Mouse (Mus musculus): ENCODE measurements around the gene Arg1. TPM values are rescaled to one million over a fixed set of nuclear protein-coding genes. Genes with fewer than 3 reads are reported as not detected.

The Arg1 gene
- polyA plus RNA-seq, 1 experiment from 2014 or later, result 1.6 TPM

DNA sequence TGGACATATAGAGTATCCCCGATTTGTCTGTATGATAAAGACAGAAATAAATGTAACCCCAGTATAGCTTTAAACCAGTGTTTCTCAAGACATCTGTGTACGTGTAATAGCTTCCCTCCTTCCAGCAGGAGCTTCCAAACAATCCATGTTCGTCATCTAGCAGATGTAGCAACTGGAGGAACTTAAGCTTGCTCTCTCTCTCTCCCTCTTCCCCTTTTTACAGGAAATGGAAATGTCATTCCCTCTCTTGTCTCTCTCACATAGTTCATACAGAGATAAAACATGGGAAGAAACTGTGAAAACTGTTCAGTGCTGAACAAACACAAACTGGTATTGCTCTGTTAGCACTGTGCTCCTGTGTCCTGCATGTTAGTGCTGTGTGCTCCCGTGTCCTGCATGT lies 22.9 kb upstream of the Arg1 start:
- Histone ChIP-seq H3K9me3 (replicated peaks; ENCODE audit: low read length) (no peaks in the 10 kb centered on the region), H3K4me1 (replicated peaks; ENCODE audit: insufficient read depth, low read length) (no peaks in the 10 kb centered on the region), H3K9ac (ENCODE audit: low read depth, low read length) (no peak overlapping the region), H3K4me3 (replicated peaks; ENCODE audit: low read depth, low read length) (no peak overlapping the region), H3K4me2 (ENCODE audit: low read length) (no peak overlapping the region), H3K27me3 (ENCODE audit: insufficient read depth, low read length) (no peaks in the 10 kb centered on the region), H3K27ac (no peak overlapping the region), H3K36me3 (ENCODE audit: insufficient read depth, low read length) (no peaks in the 10 kb centered on the region)
- ATAC-seq (replicated peaks; ENCODE audit: low FRiP score, low read depth) (no peak), DNase-seq (ENCODE audit: low spot score) (no peak)
- no peak for TF ChIP-seq CTCF (IDR thresholded peaks at IDR 0.05; ENCODE audit: low read depth)
- 75% methylated on average over 4 of the region's 4 CpGs for WGBS

DNA sequence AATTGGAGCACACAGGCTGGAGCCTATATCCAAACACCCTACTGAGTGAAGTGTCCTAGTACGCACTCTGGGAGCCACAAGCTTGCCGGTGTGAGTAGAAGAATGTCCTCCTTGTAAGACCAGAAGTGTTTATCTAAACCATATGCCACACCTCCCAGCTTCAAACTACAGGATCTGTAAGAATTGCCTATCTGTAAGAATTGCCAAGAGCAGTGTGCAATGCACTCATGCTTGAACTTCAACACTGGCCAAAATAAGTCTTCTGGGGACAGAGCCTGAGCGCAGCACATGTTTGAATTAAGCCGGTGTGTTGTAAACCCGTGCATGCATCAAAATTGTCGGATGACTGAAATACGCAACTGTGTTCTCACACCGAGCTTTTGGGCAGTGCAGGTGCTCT lies 21.0 kb upstream of the Arg1 start:
- no peak overlapping the region for H3K4me2 ChIP-seq (ENCODE audit: low read length)
- no peak for ATAC-seq (replicated peaks; ENCODE audit: low FRiP score, low read depth)
- DNase-seq (ENCODE audit: low spot score), result no peak

GRCm38 (mm10) chr10:24947871-24948270 lies 20.6 kb upstream of the Arg1 start:
- DNase-seq (ENCODE audit: low spot score) (no peak), ATAC-seq (replicated peaks; ENCODE audit: low FRiP score, low read depth) (no peak)
- Histone ChIP-seq H3K27ac (no peak overlapping the region), H3K36me3 (ENCODE audit: insufficient read depth, low read length) (no peaks in the 10 kb centered on the region), H3K4me1 (replicated peaks; ENCODE audit: insufficient read depth, low read length) (no peaks in the 10 kb centered on the region), H3K4me2 (ENCODE audit: low read length) (no peak overlapping the region), H3K4me3 (replicated peaks; ENCODE audit: low read depth, low read length) (no peak overlapping the region), H3K27me3 (ENCODE audit: insufficient read depth, low read length) (no peaks in the 10 kb centered on the region), H3K9me3 (replicated peaks; ENCODE audit: low read length) (no peaks in the 10 kb centered on the region), H3K9ac (ENCODE audit: low read depth, low read length) (no peak overlapping the region)
- TF ChIP-seq CTCF (IDR thresholded peaks at IDR 0.05; ENCODE audit: low read depth), result no peak
- WGBS, result 79% methylated on average over 3 of the region's 3 CpGs

More for the DNA sequence above, 21.0 kb upstream of the Arg1 start:
- TF ChIP-seq CTCF (IDR thresholded peaks at IDR 0.05; ENCODE audit: low read depth), result no peak
- no peaks in the 10 kb centered on the region for H3K36me3 ChIP-seq (ENCODE audit: insufficient read depth, low read length)
- H3K27ac ChIP-seq, result no peak overlapping the region
- no peak overlapping the region for H3K4me3 ChIP-seq (replicated peaks; ENCODE audit: low read depth, low read length)
- H3K27me3 ChIP-seq (ENCODE audit: insufficient read depth, low read length), result no peaks in the 10 kb centered on the region
- H3K9ac ChIP-seq (ENCODE audit: low read depth, low read length), result no peak overlapping the region
- H3K4me1 ChIP-seq (replicated peaks; ENCODE audit: insufficient read depth, low read length), result no peaks in the 10 kb centered on the region
- 47% methylated on average over 8 of the region's 8 CpGs for WGBS
- no peaks in the 10 kb centered on the region for H3K9me3 ChIP-seq (replicated peaks; ENCODE audit: low read length)

GRCm38 (mm10) chr10:24930143-24930542 lies 2.9 kb upstream of the Arg1 start:
- Histone ChIP-seq H3K27ac (no peak overlapping the region), H3K4me3 (replicated peaks; ENCODE audit: low read depth, low read length) (no peak overlapping the region), H3K9me3 (replicated peaks; ENCODE audit: low read length) (no peaks in the 10 kb centered on the region), H3K4me1 (replicated peaks; ENCODE audit: insufficient read depth, low read length) (peaks cover 7% of the 10 kb centered on the region), H3K4me2 (ENCODE audit: low read length) (no peak overlapping the region), H3K9ac (ENCODE audit: low read depth, low read length) (no peak overlapping the region), H3K36me3 (ENCODE audit: insufficient read depth, low read length) (no peaks in the 10 kb centered on the region), H3K27me3 (ENCODE audit: insufficient read depth, low read length) (no peaks in the 10 kb centered on the region)
- WGBS, result 70% methylated on average over 6 of the region's 6 CpGs
- TF ChIP-seq CTCF (IDR thresholded peaks at IDR 0.05; ENCODE audit: low read depth), result no peak
- no peak for DNase-seq (ENCODE audit: low spot score)
- ATAC-seq (replicated peaks; ENCODE audit: low FRiP score, low read depth), result no peak

DNA sequence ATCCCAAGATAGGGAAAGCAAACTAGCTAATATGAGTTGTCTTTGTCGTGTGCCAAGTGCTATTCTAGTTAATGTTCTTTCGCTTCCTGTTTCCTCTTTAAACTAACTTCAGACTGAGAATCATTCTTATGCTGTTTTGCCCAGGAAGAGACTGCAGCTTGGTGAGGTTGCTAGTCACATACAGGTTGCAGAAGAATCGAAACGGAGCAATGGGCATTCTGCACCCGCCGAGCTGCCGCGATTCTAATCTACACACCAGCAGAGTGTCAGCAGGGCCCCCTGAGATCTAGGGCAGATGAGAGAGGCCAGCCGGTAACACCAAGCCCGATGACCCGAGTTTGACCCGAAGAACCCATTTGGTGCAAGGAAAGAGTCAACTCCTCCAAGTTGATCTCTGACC lies 788 bp upstream of the Arg1 start:
- ATAC-seq (replicated peaks; ENCODE audit: low FRiP score, low read depth) (no peak), DNase-seq (ENCODE audit: low spot score) (peak; percentile 48)
- H3K36me3 ChIP-seq (ENCODE audit: insufficient read depth, low read length), result no peaks in the 10 kb centered on the region
- H3K4me2 ChIP-seq (ENCODE audit: low read length), result peak overlapping the region; percentile 44
- no peaks in the 10 kb centered on the region for H3K27me3 ChIP-seq (ENCODE audit: insufficient read depth, low read length)
- peaks cover 7% of the 10 kb centered on the region for H3K4me1 ChIP-seq (replicated peaks; ENCODE audit: insufficient read depth, low read length)
- H3K4me3 ChIP-seq (replicated peaks; ENCODE audit: low read depth, low read length), result no peak overlapping the region
- TF ChIP-seq CTCF (IDR thresholded peaks at IDR 0.05; ENCODE audit: low read depth), result no peak
- WGBS, result 5% methylated on average over 12 of the region's 12 CpGs
- no peak overlapping the region for H3K27ac ChIP-seq
- no peak overlapping the region for H3K9ac ChIP-seq (ENCODE audit: low read depth, low read length)
- no peaks in the 10 kb centered on the region for H3K9me3 ChIP-seq (replicated peaks; ENCODE audit: low read length)

- no peak overlapping the region for H3K4me2 ChIP-seq (ENCODE audit: low read length)
- no peak for TF ChIP-seq CTCF (IDR thresholded peaks at IDR 0.05; ENCODE audit: low read depth)
- ATAC-seq (replicated peaks; ENCODE audit: low FRiP score, low read depth) (no peak), DNase-seq (ENCODE audit: low spot score) (no peak)
- H3K36me3 ChIP-seq (ENCODE audit: insufficient read depth, low read length), result no peaks in the 10 kb centered on the region
- no peak overlapping the region for H3K4me3 ChIP-seq (replicated peaks; ENCODE audit: low read depth, low read length)
- H3K27me3 ChIP-seq (ENCODE audit: insufficient read depth, low read length), result no peaks in the 10 kb centered on the region
- H3K4me1 ChIP-seq (replicated peaks; ENCODE audit: insufficient read depth, low read length), result peaks cover 7% of the 10 kb centered on the region
- no peaks in the 10 kb centered on the region for H3K9me3 ChIP-seq (replicated peaks; ENCODE audit: low read length)
- no peak overlapping the region for H3K9ac ChIP-seq (ENCODE audit: low read depth, low read length)
- H3K27ac ChIP-seq, result no peak overlapping the region
- WGBS, result 18% methylated on average over 10 of the region's 10 CpGs
Measured at GRCm38 (mm10) chr10:24926380-24926779, 904 bp downstream of the Arg1 start.

GRCm38 (mm10) chr10:24924296-24924695 lies 3.0 kb downstream of the Arg1 start:
- TF ChIP-seq CTCF (IDR thresholded peaks at IDR 0.05; ENCODE audit: low read depth), result no peak
- Histone ChIP-seq H3K36me3 (ENCODE audit: insufficient read depth, low read length) (no peaks in the 10 kb centered on the region), H3K27me3 (ENCODE audit: insufficient read depth, low read length) (no peaks in the 10 kb centered on the region), H3K27ac (no peak overlapping the region), H3K4me3 (replicated peaks; ENCODE audit: low read depth, low read length) (no peak overlapping the region), H3K9ac (ENCODE audit: low read depth, low read length) (no peak overlapping the region), H3K4me1 (replicated peaks; ENCODE audit: insufficient read depth, low read length) (peaks cover 7% of the 10 kb centered on the region), H3K4me2 (ENCODE audit: low read length) (no peak overlapping the region), H3K9me3 (replicated peaks; ENCODE audit: low read length) (no peaks in the 10 kb centered on the region)
- DNase-seq (ENCODE audit: low spot score) (no peak), ATAC-seq (replicated peaks; ENCODE audit: low FRiP score, low read depth) (no peak)
- 81% methylated on average over 3 of the region's 3 CpGs for WGBS
